Mouse (Mus musculus) T-helper 17 cell (primary cell): ENCODE measurements around the gene Atp2c2.

Experiments used
- in situ Hi-C, 2 experiments: fragments of 300-600 bp; cut with MboI, MseI; formaldehyde crosslinking; loops; 1 replicate in 1 of 2; 2 replicates in 1 of 2; pipeline ENCODE4 v1.15.1; 2025; ENCODE audit warnings: high pct_unique_total_duplicates in 2 of 2

Atp2c2 gene

DNA sequence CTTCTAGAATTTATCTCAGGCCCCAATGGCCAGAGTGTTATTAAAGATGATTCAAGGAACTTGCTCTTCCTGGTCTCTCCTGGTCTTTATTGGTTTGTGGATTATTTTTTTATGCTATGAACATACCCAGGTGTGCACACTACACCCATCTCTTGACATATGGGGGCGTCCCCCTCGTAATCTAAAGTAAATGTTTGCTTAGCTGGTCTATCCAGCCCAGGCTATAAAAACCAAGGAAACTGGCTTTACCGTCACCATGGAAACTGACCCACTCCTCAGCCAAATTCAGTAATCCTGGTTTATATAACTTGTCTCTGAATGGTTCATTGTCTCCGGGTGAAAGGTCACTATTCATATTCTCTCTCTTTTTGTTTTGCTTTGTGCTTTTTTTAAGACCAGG is 40.8 kb downstream of the Atp2c2 start:
- in situ Hi-C loops: loop anchor here in 1 of 2 experiments (10.0 kb wide), 1 partner anchor 1734 kb away; no protein-coding TSS in a partner anchor

DNA sequence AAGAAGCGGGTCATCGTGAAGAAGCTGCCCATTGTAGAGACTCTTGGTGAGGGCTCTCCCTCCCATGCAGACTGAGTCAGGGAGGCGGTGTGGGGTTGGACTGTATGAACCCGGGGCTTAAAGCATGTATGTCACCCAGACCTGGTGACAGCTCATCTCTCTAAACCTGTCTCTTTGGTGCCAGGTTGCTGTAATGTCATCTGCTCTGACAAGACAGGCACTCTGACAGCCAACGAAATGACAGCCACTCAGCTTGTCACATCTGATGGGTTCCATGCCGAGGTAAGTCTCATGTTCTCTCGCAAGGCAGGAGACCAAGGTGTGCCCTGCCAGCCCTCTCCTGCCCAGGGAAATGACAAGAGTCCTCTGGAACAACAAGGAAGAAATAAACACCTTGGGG is 42.6 kb downstream of the Atp2c2 start:
- in situ Hi-C loops: loop anchor here in 1 of 2 experiments (10.0 kb wide), 1 partner anchor 1732 kb away; no protein-coding TSS in a partner anchor

DNA sequence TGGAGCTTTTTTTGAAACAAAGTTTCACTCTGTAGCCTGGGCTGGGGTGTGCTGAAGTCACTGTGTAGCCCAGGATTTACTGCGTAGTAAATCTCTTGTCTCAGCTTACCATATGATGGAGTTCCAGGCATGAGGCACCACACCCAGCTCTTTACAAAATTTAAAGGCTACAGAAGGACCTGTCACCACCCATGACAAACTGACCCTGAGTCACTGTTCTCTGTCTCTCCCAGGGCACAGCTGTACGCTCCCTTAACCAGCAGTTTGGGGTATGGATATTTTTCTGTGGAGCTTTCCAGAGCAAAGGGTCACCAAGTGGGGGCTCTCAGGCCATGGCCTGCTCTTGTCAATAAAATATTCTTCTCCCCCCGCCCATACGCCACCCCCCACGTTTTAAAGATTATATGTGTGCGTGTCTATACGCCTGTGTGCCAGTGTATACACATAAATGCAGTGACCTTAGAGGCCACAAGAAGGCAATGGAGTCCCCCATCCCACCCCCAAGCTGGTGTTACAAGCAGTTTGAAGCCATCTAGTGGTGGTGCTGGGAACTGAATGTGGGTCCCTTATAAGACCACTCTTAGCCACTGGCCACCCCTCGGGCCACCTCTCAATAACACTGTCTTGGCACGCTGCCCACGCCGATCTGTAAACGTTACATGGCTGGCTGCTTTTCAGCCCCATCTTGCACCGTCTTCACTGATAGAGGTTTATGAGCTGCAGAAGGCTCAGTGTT is 43.6 kb downstream of the Atp2c2 start:
- in situ Hi-C loops: loop anchor here in 1 of 2 experiments (10.0 kb wide), 1 partner anchor 1731 kb away; no protein-coding TSS in a partner anchor

DNA sequence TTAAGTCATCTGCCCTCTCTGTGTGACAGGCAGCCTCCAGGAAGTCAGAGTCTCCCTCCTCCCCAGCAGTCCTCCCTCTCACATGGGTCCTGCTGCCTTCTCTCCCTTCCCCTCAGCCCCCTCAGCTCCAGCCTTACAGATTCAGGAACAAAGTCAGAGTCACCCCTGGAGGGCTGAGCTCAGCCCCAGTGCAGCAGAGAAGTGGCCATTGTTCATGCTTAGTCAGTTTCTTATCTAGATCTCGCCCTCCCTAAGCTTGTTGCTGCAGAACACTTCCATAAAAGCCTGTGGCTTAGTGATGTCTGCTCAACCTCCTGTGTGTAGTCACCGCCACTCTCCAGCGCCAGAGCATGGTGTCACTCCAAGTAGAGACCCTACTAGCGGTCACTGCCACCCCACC is 44.8 kb downstream of the Atp2c2 start:
- in situ Hi-C loops: loop anchor here in 1 of 2 experiments (10.0 kb wide), 1 partner anchor 1730 kb away; no protein-coding TSS in a partner anchor

DNA sequence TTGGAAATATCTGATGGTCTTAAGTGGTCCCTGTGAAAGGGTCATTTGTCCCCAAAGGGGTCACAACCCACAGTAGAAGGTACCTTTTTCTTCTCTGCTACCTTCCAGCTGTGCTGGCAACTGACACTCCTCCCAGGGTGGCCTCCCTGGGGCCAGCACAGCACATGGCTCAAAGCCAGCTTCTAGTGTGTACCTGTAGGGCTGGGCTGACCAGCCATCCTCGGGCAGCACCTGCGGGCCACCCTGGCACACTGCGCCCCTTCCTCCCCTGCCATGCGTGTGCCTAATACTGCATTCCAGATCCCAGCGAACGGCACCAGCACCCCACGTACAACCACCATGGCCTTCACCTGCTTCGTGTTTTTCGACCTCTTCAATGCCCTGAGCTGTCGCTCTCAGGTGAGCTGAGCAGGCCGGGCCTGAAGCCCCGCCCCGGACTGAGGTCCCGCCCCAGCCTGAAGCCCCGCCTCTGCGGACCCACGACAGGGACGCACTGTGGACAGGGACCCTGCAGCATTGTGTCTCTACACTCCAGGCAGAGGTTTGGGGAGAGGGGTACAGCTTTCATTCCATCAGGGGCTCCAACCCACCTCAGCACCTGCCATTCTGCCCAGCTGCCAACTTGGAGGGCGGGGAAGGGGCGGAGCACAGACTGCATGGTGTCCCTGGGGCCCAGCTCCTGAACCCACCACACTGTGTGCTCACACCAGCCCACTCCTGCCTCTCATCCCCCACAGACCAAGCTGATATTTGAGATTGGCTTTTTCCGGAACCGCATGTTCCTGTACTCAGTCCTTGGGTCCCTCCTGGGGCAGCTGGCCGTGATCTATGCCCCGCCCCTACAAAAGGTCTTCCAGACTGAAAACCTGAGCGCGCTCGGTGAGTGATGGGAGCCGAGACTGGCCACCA is 55.7 kb downstream of the Atp2c2 start:
- in situ Hi-C loops: no loop called here

DNA sequence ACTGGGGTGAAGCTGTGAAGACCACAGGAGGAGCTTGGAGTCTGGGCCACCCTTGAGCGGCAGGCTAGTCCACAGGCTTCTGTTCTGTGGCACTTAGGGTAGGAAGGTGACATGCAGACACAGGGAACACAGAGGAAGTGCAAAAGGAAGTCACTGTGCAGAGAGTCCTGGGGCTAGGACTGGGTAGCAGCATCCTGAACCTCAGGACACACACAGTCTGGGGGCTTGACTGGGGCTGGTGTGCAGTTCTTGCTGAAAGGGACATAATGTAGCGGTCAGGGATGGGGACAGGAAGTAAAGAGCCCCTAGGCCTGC is 56.3 kb downstream of the Atp2c2 start:
- in situ Hi-C loops: no loop called here

DNA sequence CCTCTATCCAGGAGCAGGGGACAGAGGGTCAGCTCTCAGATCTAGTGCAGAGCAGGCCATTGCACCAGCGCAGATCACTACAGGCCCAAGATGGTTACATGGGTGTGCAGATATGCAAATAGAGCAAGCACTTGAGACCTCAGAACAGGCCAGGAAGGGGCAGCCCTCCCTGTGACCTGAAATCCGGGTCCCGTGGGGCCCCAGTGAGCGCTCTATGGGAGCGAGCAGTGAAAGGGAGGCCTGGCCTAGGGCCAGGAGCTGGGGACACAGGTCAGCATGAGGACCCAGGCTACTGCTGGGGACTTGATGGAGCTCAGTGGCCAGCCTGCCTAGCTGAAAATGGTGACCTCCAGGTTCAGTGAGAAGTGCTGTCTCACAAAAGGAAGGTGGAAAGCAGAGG is 56.7 kb downstream of the Atp2c2 start:
- in situ Hi-C loops: no loop called here

DNA sequence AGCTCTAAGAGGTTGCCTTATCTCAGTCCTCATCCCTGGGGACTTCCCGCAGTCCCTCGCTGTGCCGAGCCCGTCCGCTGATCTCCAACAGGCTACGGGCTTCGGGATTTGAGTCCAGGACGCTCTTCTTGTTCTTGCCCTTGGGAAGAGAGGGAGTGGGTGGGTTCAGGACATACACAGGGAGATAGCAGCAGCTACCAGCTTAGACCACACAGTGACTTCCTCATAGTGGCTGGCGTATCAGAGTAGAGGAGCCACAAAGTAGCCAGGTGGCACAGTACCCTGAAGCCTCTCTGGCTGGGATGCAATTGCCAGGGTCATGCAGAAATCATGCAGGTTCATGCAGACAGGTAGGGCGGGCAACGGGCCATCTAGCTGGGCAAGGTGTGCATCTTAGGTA is 61.9 kb downstream of the Atp2c2 start:
- in situ Hi-C loops: no loop called here

DNA sequence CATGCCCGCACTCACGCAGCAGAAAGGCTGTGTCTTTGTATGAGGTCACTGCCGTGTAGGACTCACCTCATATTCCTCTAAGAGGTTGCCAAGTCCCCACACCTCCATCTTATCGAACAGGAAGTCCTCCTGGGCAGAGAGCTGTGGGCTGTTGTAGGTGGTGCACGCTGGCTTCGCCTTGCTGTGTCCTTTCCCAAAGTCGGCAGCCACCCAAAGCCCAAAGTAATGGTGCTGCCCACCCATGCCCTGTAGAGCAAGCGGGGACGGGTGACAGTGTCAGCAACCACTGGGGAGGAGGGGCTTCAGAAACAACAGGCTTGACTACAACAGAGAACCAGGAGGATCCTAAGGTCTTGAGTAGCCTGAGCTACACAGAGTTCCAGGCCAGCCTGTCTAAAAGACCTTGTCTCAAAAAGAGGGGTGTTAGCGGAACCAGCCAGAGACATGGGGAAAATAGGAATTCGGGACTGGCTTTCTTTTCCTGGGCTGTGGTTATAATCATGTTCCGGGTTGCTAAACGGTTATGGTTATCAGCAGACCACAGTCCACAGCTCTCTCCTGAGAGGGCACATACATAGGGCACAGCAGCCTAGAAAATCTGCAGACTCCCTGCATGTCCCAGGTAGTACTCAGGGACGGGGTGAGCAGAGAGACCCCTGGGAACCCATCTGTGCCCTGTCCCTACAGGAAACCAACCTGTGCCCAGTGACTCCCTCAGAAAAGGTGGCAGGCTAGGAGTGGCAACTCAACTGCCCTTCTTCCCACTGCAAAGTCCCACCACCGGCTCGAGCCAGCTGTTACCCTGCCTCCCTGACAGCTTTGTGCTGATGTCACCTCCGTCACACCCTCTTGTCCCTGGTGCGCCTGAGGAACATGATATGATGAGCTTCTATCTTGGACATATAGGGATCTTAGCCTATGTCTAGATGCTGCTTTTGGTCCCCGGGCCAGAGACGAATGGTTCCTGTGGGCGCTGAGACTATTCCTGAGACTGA is 62.7 kb downstream of the Atp2c2 start:
- in situ Hi-C loops: no loop called here

DNA sequence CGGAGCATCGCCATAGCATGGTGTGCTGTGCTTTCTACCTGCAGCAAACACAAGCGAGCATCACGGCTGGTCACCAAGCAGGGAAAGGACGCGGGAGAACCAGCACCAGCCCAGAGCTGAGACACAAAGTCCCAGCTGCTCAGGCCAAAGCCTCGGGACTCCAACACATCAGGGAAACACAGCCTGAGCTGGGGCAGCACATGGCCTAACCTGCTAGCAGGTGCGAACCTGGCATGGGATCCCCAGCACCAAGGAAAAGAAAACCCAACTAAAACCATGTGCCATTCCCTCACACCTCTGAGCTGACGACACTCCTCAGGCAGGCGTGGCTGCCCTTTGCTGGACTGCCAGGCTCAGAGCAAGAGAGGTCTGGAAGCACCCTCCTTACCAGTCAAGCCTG is 65.5 kb downstream of the Atp2c2 start:
- in situ Hi-C loops: no loop called here

DNA sequence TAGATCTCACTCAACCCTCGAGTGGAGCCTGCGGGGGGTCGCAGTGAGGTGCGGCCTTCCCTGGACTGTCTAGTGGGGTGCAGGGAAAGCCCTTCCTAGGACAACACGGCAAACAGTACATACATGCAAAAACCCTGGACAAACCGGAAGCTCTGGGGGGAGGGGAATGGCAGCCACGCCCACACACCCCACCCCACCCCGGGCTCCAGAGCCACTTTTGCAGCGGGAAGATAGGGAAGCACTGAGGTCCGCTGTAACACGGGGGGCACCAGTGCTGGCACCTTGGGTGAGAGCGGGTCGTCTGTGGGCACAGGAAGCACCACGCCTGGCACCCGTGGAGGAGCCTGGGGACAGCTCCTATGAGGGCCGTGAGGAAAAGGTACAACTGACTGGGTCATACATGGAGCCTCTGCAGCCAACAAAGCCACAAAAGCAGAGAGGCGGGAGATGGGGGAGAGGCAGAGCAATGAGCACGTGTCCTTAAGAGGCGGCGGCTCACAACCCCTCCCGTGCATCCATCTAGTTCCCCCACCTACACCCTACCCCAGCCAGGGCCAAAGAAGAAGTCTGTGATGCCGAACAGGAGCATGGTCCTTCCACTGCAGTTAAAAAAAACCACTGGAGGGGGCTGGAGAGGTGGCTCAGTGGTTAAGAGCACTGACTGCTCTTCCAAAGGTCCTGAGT is 66.1 kb downstream of the Atp2c2 start:
- in situ Hi-C loops: no loop called here

DNA sequence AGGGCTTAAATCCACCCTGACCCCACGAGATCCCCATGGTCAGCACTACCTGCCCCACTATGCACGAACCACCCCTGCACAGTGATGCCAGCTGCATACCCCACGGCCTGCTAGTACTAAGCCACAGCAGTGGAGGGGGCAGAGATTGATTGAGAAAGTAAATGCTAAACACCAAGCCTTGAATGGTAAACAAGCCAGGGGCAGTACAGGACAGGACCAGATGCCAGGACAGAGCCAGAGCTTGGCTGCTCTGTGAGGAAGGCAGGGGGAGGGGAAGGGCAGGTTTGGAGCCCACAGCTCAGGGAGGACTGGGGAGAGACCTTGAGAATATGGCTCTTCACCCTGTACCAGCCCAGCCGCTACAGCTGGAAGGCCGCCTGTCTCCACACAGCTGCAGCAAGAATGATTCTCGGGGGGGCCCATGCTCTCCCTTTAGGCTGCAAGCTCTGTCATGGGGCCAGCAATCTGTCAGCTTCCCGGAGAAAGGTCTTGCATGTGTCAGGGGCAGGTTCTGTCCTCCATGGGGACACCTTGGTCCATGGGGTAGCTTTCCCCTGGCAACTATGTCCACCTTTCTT is 76.9 kb downstream of the Atp2c2 start:
- in situ Hi-C loops: loop anchor here (5.0 to 25.0 kb wide), 4 partner anchors 66 to 1811 kb away; partner anchors contain the start of genes Cotl1 (in 1 of the 2), Fbxo31 (in 1 of the 2) and Map1lc3b (in 1 of the 2)

DNA sequence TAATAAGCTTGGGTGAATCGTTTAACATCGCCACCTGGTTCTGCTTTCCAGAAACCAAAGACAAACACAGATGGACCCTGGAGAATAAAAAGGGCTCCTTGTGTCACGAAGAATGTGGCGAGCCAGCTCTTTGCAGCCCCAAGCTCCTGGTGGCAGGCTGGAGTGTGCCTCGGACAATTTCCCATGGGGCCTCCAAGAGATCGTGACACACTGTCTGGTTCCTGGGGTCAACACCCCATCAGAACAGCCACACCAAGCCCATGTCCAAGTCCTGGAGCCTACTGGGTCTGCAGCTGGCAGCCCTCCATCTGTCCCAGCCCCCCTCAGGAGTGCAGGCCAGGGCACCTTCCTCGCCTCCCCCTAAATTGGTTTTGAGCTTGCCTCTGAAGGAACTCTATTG is 78.0 kb downstream of the Atp2c2 start:
- in situ Hi-C loops: loop anchor here (5.0 to 25.0 kb wide), 4 partner anchors 65 to 1810 kb away; partner anchors contain the start of genes Cotl1 (in 1 of the 2), Fbxo31 (in 1 of the 2) and Map1lc3b (in 1 of the 2)

DNA sequence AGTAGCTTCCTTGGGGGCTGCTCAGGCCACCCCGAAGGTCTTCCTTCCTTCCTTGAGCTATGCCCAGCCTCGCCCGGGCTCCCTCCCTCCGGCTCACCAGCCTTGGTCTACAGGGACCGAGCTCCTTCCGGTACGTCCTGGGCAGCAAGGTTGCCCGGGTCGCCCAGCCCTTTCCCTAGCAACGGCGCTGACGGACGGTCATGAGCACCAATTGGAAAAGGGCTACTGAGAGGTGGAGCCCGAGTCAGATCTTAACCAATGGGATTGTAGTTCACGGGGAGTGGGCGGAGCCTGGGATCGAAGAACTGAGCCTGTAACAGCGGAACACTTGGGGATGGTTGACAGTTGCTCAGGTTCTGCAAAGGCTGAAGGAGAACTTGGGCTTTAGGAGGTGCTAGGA is 78.5 kb downstream of the Atp2c2 start, which contains the start of gene Tldc1:
Tldc1 (minus strand) TSS at position 154 of the 400 bp plus-strand sequence.
- in situ Hi-C loops: loop anchor here (5.0 to 25.0 kb wide), 4 partner anchors 64 to 1809 kb away; partner anchors contain the start of genes Cotl1 (in 1 of the 2), Fbxo31 (in 1 of the 2) and Map1lc3b (in 1 of the 2)

DNA sequence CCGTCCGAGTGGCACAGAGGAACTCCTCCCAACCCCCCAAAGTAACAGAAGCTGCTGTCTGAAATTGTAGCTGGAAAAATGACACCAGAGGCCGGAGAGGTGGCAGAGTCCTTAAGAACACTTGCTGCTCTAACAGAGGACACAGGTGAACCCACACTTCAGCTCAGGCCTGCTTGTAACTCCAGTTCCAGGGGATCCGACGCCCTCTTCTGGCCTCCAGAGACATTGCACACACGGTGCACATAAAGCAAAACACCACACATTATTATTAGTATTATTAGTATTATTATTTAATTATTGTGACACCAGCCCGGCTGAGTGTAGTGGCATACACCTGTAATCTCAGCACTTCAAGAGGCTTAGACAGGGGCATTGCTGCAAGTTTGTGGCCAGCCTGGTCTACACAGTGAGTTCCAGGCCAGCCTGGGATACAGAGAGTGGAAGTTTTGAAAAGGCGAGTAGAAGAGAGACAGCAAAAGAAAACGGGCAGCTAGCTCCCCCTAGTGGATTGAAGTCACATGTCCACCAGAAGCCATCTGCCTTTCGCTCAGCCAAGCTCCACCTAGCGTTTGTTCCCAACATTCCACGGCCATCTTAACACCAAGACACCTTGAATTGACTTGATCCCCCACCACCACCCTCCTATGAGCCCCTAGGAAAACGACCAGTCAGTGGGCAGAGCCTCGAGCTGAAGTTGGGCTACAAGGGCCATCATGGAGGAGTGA is 79.4 kb downstream of the Atp2c2 start:
- in situ Hi-C loops: loop anchor here (5.0 to 25.0 kb wide), 4 partner anchors 63 to 1808 kb away; partner anchors contain the start of genes Cotl1 (in 1 of the 2), Fbxo31 (in 1 of the 2) and Map1lc3b (in 1 of the 2)

DNA sequence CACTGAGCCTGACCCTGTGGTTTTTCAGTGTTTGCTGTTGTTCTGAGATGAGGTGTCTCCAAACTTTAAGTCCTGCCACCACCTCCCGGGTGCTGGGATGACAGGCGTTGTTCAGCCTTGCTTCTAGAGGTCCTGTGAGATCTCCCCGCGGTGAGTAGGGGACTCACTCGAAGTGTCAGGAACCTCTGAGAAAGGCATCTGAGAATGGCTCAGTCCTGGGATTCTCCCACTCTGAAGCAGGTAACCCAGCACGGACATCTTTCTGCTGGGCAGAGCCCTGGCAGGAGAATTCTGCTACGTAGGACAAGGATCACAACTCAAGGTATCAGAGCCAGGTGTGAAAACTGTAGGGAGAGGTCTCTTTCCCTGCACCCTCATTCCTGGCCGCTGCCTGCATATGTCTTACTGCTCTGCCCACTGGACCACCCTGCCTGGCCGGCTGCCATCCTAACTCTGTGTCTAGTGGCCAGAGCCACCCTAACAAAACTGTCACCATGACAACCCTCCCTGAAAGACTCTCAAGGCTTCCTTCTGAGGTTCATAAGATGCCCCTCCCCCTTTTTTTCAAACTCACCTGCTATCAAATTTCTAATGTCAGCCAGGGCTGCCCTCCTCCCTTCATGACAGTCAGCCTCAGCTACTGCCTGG is 80.7 kb downstream of the Atp2c2 start:
- in situ Hi-C loops: loop anchor here (5.0 to 25.0 kb wide), 2 partner anchors 62 to 1807 kb away; partner anchors contain the start of genes Cotl1 (in 1 of the 2), Fbxo31 (in 1 of the 2) and Map1lc3b (in 1 of the 2)

DNA sequence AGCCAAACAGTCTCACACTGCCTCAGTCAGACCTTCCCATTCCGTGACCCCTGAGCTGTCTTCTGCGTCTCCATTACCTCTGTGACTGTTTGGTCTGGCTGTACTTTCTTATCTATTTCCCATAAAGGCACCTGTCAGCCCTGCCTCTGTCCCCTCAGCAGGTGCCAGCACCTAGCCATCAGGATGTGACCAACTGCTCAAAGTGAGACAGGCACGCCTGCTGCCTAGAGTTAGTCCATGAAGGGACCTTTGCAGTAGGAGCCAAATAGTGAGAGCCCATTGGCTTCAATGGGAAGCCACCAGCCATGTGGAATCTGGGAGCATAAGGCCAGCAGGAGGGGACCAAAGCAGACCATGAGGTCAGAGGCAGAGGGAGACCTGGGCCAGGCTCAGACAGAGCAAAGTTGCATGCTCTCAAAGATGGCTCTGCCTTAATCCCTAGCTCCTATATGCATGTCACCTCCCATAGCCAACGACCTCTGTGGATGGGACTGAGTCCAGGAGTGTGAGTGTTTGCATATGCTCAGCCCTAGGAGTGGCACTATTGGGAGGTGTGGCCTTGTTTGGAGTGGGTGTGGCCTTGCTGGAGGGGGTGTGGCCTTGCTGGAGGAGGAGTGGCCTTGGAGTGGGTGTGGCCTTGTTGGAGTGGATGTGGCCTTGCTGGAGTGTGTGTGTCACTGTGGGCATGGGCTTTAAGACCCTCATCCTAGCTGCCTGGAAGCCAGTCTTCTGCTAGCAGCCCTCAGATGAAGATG is 81.5 kb downstream of the Atp2c2 start:
- in situ Hi-C loops: loop anchor here (5.0 to 25.0 kb wide), 2 partner anchors 61 to 1806 kb away; partner anchors contain the start of genes Cotl1 (in 1 of the 2), Fbxo31 (in 1 of the 2) and Map1lc3b (in 1 of the 2)
